ENCODE assay signal across 11 mouse cellular contexts in genomic region chr9:67851150-67851549, GRCm38 (mm10). TPM values are rescaled to one million over a fixed set of nuclear protein-coding genes. Genes with fewer than 3 reads are reported as not detected.
A peak's percentile ranks its signal among the peaks of the same experiment; 100 is the strongest.
DNase-seq lines count a peak whose midpoint lies in the region; ATAC-seq and TF ChIP-seq lines count a peak whose summit lies in the region.
"Had no signal": no experiment of that assay in that cellular context is flagged by ENCODE, and none has a peak within 500 bp of the region (broad histone marks: within the 10 kb centered on the region; RNA-seq: fewer than 3 reads in every experiment).

No protein-coding gene starts in this region.

- H3K36me3 ChIP-seq in forebrain, embryonic 11.5 days (ENCODE audit: control insufficient read depth, insufficient read depth, low read length): no peaks in the 10 kb centered on the region
- H3K36me3 ChIP-seq in forebrain, embryonic 10.5 days (replicated peaks): peaks cover 6% of the 10 kb centered on the region
- 0 out of 2 replicates have a peak, but pooled peaks cover 3% of the 10 kb centered on the region for H3K36me3 ChIP-seq in lung, postnatal 0 days (ENCODE audit: insufficient read depth, low read length)
- H3K36me3 ChIP-seq in forebrain, embryonic 15.5 days: peaks cover 4% of the 10 kb centered on the region; the same call in 1 of the 2 replicates

- no peak for ATAC-seq in forebrain, embryonic 11.5 days (replicated peaks; ENCODE audit: low FRiP score)
- no peak for ATAC-seq in lung, postnatal 0 days
- no peak for ATAC-seq in forebrain, embryonic 15.5 days (replicated peaks)

- H3K4me2 ChIP-seq in forebrain, embryonic 11.5 days (ENCODE audit: low read depth, low read length, severe bottlenecking): no peak overlapping the region
- H3K4me2 ChIP-seq in lung, postnatal 0 days (replicated peaks; ENCODE audit: low read depth, low read length): no peak overlapping the region
- H3K4me2 ChIP-seq in forebrain, embryonic 15.5 days (replicated peaks): no peak overlapping the region
- H3K4me2 ChIP-seq: limb, embryonic 13.5 days; neural tube, embryonic 13.5 days had no signal

- DNase-seq in forebrain, embryonic 11.5 days (ENCODE audit: low spot score): peak; percentile 56
- no peak for DNase-seq in forebrain, embryonic 10.5 days (ENCODE audit: extremely low spot score, low spot score)
- DNase-seq in 416B (ENCODE audit: low read depth): peak; percentile 69
- DNase-seq in T-cell, adult 2 months (ENCODE audit: low spot score): peak; percentile 19
- no peak for DNase-seq in lung, postnatal 0 days (ENCODE audit: low spot score)
- no peak for DNase-seq in testis, postnatal 10 days (ENCODE audit: low spot score)
- no peak for DNase-seq in ovary, adult 18-20 months (ENCODE audit: low spot score)

- TF ChIP-seq EP300 in lung, postnatal 0 days (IDR thresholded peaks at IDR 0.05): no peak

- H3K9ac ChIP-seq in forebrain, embryonic 11.5 days (ENCODE audit: low read length): no peak overlapping the region
- H3K9ac ChIP-seq in lung, postnatal 0 days (replicated peaks; ENCODE audit: low read depth): no peak overlapping the region
- no peak overlapping the region for H3K9ac ChIP-seq in forebrain, embryonic 15.5 days (replicated peaks)
- H3K9ac ChIP-seq: limb, embryonic 13.5 days; neural tube, embryonic 13.5 days had no signal

- no peaks in the 10 kb centered on the region for H3K4me1 ChIP-seq in forebrain, embryonic 11.5 days (replicated peaks; ENCODE audit: control insufficient read depth, insufficient read depth, low read length)
- H3K4me1 ChIP-seq in forebrain, embryonic 10.5 days: no peaks in the 10 kb centered on the region
- H3K4me1 ChIP-seq in lung, postnatal 0 days (ENCODE audit: insufficient read depth, low read depth, low read length): peaks cover 3% of the 10 kb centered on the region; the same call in 1 of the 2 replicates
- no peaks in the 10 kb centered on the region for H3K4me1 ChIP-seq in forebrain, embryonic 15.5 days
- H3K4me1 ChIP-seq: neural tube, embryonic 13.5 days had no signal

- no peak overlapping the region for H3K4me3 ChIP-seq in forebrain, embryonic 11.5 days (ENCODE audit: low read depth, low read length)
- no peak overlapping the region for H3K4me3 ChIP-seq in forebrain, embryonic 10.5 days
- no peak overlapping the region for H3K4me3 ChIP-seq in lung, postnatal 0 days (ENCODE audit: low read depth, low read length)
- no peak overlapping the region for H3K4me3 ChIP-seq in forebrain, embryonic 15.5 days
- H3K4me3 ChIP-seq: limb, embryonic 13.5 days; neural tube, embryonic 13.5 days had no signal

- H3K27ac ChIP-seq in forebrain, embryonic 11.5 days (ENCODE audit: low read depth, low read length): no peak overlapping the region
- H3K27ac ChIP-seq in forebrain, embryonic 10.5 days: no peak overlapping the region
- H3K27ac ChIP-seq in lung, postnatal 0 days (ENCODE audit: low read length): no peak overlapping the region
- H3K27ac ChIP-seq in forebrain, embryonic 15.5 days (replicated peaks): no peak overlapping the region
- H3K27ac ChIP-seq: limb, embryonic 13.5 days; neural tube, embryonic 13.5 days had no signal

- H3K27me3 ChIP-seq in forebrain, embryonic 11.5 days (ENCODE audit: control insufficient read depth, insufficient read depth, low read length): no peaks in the 10 kb centered on the region
- H3K27me3 ChIP-seq in forebrain, embryonic 10.5 days (ENCODE audit: poor library complexity, severe bottlenecking): no peaks in the 10 kb centered on the region
- no peaks in the 10 kb centered on the region for H3K27me3 ChIP-seq in lung, postnatal 0 days (replicated peaks; ENCODE audit: insufficient read depth, low read length)
- no peaks in the 10 kb centered on the region for H3K27me3 ChIP-seq in forebrain, embryonic 15.5 days
- H3K27me3 ChIP-seq: limb, embryonic 13.5 days; neural tube, embryonic 13.5 days had no signal

- WGBS in forebrain, embryonic 11.5 days: 83% methylated on average over 4 of the region's 4 CpGs
- WGBS in forebrain, embryonic 10.5 days: 84% methylated on average over 4 of the region's 4 CpGs
- WGBS in lung, postnatal 0 days: 75% methylated on average over 4 of the region's 4 CpGs
- WGBS in forebrain, embryonic 15.5 days: 92% methylated on average over 4 of the region's 4 CpGs

- H3K9me3 ChIP-seq in forebrain, embryonic 11.5 days (ENCODE audit: control insufficient read depth, low read length): no peaks in the 10 kb centered on the region
- H3K9me3 ChIP-seq in forebrain, embryonic 10.5 days: no peaks in the 10 kb centered on the region
- H3K9me3 ChIP-seq in lung, postnatal 0 days (ENCODE audit: low read length): no peaks in the 10 kb centered on the region
- H3K9me3 ChIP-seq in forebrain, embryonic 15.5 days: no peaks in the 10 kb centered on the region
- H3K9me3 ChIP-seq: limb, embryonic 13.5 days; neural tube, embryonic 13.5 days had no signal

- TF ChIP-seq CTCF in lung, postnatal 0 days (IDR thresholded peaks at IDR 0.05): peak; percentile 61

RNA-seq across cellular contexts. Expression of gene Vps13c, which starts 11.0 kb away (rescaled TPM):
- 5.6 and 7.1 TPM in 2 replicates for polyA plus RNA-seq in forebrain, embryonic 11.5 days (2014; fragmentation: Nextera tagmentation; extraction: Ambion mirVana)
- 3.2 and 4.1 TPM in 2 replicates for polyA plus RNA-seq in forebrain, embryonic 10.5 days (2016; fragmentation: Nextera tagmentation; extraction: Ambion mirVana)
- 6.9 and 8.9 TPM in 2 replicates for polyA plus RNA-seq in lung, postnatal 0 days (2015; fragmentation: Nextera tagmentation; extraction: Ambion mirVana)
- polyA plus RNA-seq in forebrain, embryonic 15.5 days (2015; fragmentation: Nextera tagmentation; extraction: Ambion mirVana): 7.4 and 7.8 TPM in 2 replicates

RNA-seq across cellular contexts. Expression of gene C2cd4a, which starts 19.0 kb away (rescaled TPM):
- polyA plus RNA-seq in forebrain, embryonic 11.5 days (2014; fragmentation: Nextera tagmentation; extraction: Ambion mirVana): 0.13 and 0.25 TPM in 2 replicates
- not detected in 2 replicates for polyA plus RNA-seq in forebrain, embryonic 10.5 days (2016; fragmentation: Nextera tagmentation; extraction: Ambion mirVana)
- polyA plus RNA-seq in lung, postnatal 0 days (2015; fragmentation: Nextera tagmentation; extraction: Ambion mirVana): 0.47 and 0.54 TPM in 2 replicates
- polyA plus RNA-seq in forebrain, embryonic 15.5 days (2015; fragmentation: Nextera tagmentation; extraction: Ambion mirVana): 0.11 and 0.18 TPM in 2 replicates
- polyA plus RNA-seq: hindbrain, embryonic 11.5 days had no signal

Comparison
In these comparisons a context has a peak if more than half of its experiments do, and no peak if none do; other contexts are left out.
1. DNase-seq: peak in forebrain, embryonic 11.5 days (single experiment), 416B (single experiment) and T-cell, adult 2 months (single experiment); none in forebrain, embryonic 10.5 days (single experiment), lung, postnatal 0 days (single experiment), testis, postnatal 10 days (single experiment) and ovary, adult 18-20 months (single experiment).